Comparison of ENCODE assay signal across 38 mouse cellular contexts in the genomic region with DNA sequence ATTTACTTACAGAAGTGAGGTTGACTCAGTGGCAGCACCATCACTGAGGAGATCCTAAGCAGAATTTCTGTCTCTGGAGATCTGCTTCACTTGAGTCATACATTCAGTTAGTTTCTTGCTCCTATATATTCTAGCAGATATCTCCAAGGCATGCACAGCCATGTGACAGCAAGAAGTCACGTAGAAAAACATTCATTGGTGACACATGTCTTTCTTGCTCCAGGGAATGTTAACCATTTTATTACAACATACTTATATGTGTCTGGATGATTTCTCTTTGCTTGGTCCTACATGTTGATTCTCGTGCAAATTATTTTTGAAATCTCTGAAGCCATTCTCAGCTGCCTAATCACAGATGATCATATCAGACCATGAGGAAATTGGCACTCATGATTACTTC. TPM values are rescaled to one million over a fixed set of nuclear protein-coding genes. Genes with fewer than 3 reads are reported as not detected.
"Had no signal": no experiment of that assay in that cellular context is flagged by ENCODE, and none has a peak within 500 bp of the region (broad histone marks: within the 10 kb centered on the region; RNA-seq: fewer than 3 reads in every experiment).

Gene Prl8a9 (minus strand): TSS at position 101 of the 400 bp plus-strand sequence.

- H3K9me3 ChIP-seq: limb, embryonic 10.5 days; limb, embryonic 12.5 days; limb, embryonic 13.5 days; limb, embryonic 15.5 days; liver, embryonic 12.5 days; liver, embryonic 13.5 days; liver, embryonic 15.5 days; lung, embryonic 15.5 days; megakaryocyte, embryonic 14.5 days; midbrain, embryonic 10.5 days; midbrain, embryonic 12.5 days; midbrain, embryonic 13.5 days; midbrain, embryonic 15.5 days; neural tube, embryonic 12.5 days had no signal

- H3K27me3 ChIP-seq: limb, embryonic 12.5 days; limb, embryonic 13.5 days; limb, embryonic 15.5 days; liver, embryonic 12.5 days; liver, embryonic 13.5 days; liver, embryonic 15.5 days; lung, embryonic 15.5 days; megakaryocyte, embryonic 14.5 days; midbrain, embryonic 12.5 days; midbrain, embryonic 13.5 days; midbrain, embryonic 15.5 days; neural tube, embryonic 12.5 days had no signal

- H3K27ac ChIP-seq: limb, embryonic 10.5 days; limb, embryonic 12.5 days; limb, embryonic 13.5 days; limb, embryonic 15.5 days; liver, embryonic 12.5 days; liver, embryonic 13.5 days; liver, embryonic 14.5 days; liver, embryonic 15.5 days; lung, embryonic 15.5 days; macrophage; midbrain, embryonic 10.5 days; midbrain, embryonic 12.5 days; midbrain, embryonic 13.5 days; midbrain, embryonic 15.5 days; neural tube, embryonic 12.5 days had no signal

- H3K9ac ChIP-seq: limb, embryonic 12.5 days; limb, embryonic 13.5 days; limb, embryonic 15.5 days; liver, embryonic 12.5 days; liver, embryonic 13.5 days; liver, embryonic 14.5 days; liver, embryonic 15.5 days; liver, postnatal 0 days; lung, embryonic 14.5 days; lung, embryonic 15.5 days; midbrain, embryonic 12.5 days; midbrain, embryonic 13.5 days; midbrain, embryonic 15.5 days; neural tube, embryonic 12.5 days had no signal

- H3K36me3 ChIP-seq: limb, embryonic 10.5 days; limb, embryonic 12.5 days; limb, embryonic 13.5 days; limb, embryonic 15.5 days; liver, embryonic 12.5 days; liver, embryonic 13.5 days; liver, embryonic 15.5 days; lung, embryonic 15.5 days; midbrain, embryonic 10.5 days; midbrain, embryonic 12.5 days; midbrain, embryonic 13.5 days; midbrain, embryonic 15.5 days; neural tube, embryonic 12.5 days had no signal

- H3K4me3 ChIP-seq: limb, embryonic 10.5 days; limb, embryonic 12.5 days; limb, embryonic 13.5 days; limb, embryonic 15.5 days; liver, embryonic 12.5 days; liver, embryonic 13.5 days; liver, embryonic 15.5 days; lung, embryonic 15.5 days; megakaryocyte, embryonic 14.5 days; midbrain, embryonic 10.5 days; midbrain, embryonic 12.5 days; midbrain, embryonic 13.5 days; midbrain, embryonic 15.5 days; myocyte; neural tube, embryonic 12.5 days had no signal

- H3K4me1 ChIP-seq: limb, embryonic 10.5 days; limb, embryonic 12.5 days; limb, embryonic 13.5 days; limb, embryonic 15.5 days; liver, embryonic 12.5 days; liver, embryonic 13.5 days; liver, embryonic 15.5 days; lung, embryonic 15.5 days; megakaryocyte, embryonic 14.5 days; midbrain, embryonic 10.5 days; midbrain, embryonic 12.5 days; midbrain, embryonic 13.5 days; midbrain, embryonic 15.5 days; neural tube, embryonic 12.5 days had no signal

- DNase-seq: left cerebral cortex, postnatal 4 days; liver; liver, embryonic 13.5 days; liver, postnatal 0 days; lung, adult 18-20 months; lung, adult 2 months; lung, embryonic 14.5 days; lung, postnatal 10 days; lung, postnatal 14 days; lung, postnatal 36 days; lung, postnatal 4 days; midbrain, embryonic 14.5 days had no signal

RNA-seq across cellular contexts. Expression of gene Prl8a9, which starts in this region (rescaled TPM):
- polyA plus RNA-seq: limb, embryonic 10.5 days; limb, embryonic 11.5 days; limb, embryonic 12.5 days; limb, embryonic 13.5 days; limb, embryonic 15.5 days; liver, adult 2 months; liver, embryonic 11.5 days; liver, embryonic 12.5 days; liver, embryonic 13.5 days; liver, embryonic 14.5 days; liver, embryonic 15.5 days; liver, embryonic 16.5 days; liver, postnatal 0 days; lung, adult 2 months; lung, embryonic 14.5 days; lung, embryonic 15.5 days; lung, embryonic 16.5 days; lung, postnatal 0 days; macrophage; midbrain, embryonic 10.5 days; midbrain, embryonic 11.5 days; midbrain, embryonic 12.5 days; midbrain, embryonic 13.5 days; midbrain, embryonic 14.5 days; midbrain, embryonic 15.5 days; midbrain, embryonic 16.5 days; midbrain, postnatal 0 days; myocyte; neural tube, embryonic 11.5 days; neural tube, embryonic 12.5 days had no signal
